34 mouse cellular contexts compared by ENCODE assay signal in the genomic region with DNA sequence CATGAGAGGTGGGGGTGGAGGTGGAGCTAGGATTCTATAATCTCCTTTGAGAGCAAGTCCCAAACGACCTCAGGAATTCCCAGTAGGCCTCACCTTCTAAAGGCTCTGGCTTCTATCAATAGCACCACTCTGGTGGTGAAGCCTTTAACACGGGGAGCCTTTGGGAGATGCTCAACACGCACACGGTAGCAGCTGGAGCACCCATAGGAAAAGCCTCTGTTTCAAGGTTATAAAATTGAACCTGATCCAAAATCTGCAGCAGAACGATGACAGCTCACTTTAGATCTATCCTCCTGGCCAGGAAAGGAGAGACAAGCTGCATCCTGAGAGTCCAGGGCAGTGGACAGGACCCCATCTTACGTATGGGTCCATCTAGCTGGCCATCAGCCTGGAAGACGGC. TPM values are rescaled to one million over a fixed set of nuclear protein-coding genes. Genes with fewer than 3 reads are reported as not detected.
A peak's percentile ranks its signal among the peaks of the same experiment; 100 is the strongest.
DNase-seq lines count a peak whose midpoint lies in the region; ATAC-seq and TF ChIP-seq lines count a peak whose summit lies in the region.
"Had no signal": no experiment of that assay in that cellular context is flagged by ENCODE, and none has a peak within 500 bp of the region (broad histone marks: within the 10 kb centered on the region; RNA-seq: fewer than 3 reads in every experiment).

No protein-coding gene starts in this region.

- no peaks in the 10 kb centered on the region for H3K79me2 ChIP-seq in heart, adult 2 months (replicated peaks; ENCODE audit: control insufficient read depth, insufficient read depth, low read length)

- H3K36me3 ChIP-seq in forebrain, embryonic 10.5 days (replicated peaks), result no peaks in the 10 kb centered on the region
- H3K36me3 ChIP-seq in forebrain, embryonic 16.5 days (ENCODE audit: control insufficient read depth, insufficient read depth), result no peaks in the 10 kb centered on the region
- H3K36me3 ChIP-seq in heart, embryonic 15.5 days, result no peaks in the 10 kb centered on the region
- no peaks in the 10 kb centered on the region for H3K36me3 ChIP-seq in heart, adult 2 months (ENCODE audit: control insufficient read depth, insufficient read depth, low read length)
- no peaks in the 10 kb centered on the region for H3K36me3 ChIP-seq in kidney, embryonic 15.5 days
- H3K36me3 ChIP-seq: embryonic facial prominence, embryonic 12.5 days; forebrain, embryonic 15.5 days; hindbrain, embryonic 12.5 days; limb, embryonic 12.5 days; liver, embryonic 15.5 days; midbrain, embryonic 13.5 days; neural tube, embryonic 13.5 days had no signal

- no peak overlapping the region for H3K4me3 ChIP-seq in forebrain, embryonic 10.5 days
- H3K4me3 ChIP-seq in forebrain, embryonic 16.5 days (replicated peaks; ENCODE audit: low read length), result no peak overlapping the region
- no peak overlapping the region for H3K4me3 ChIP-seq in heart, embryonic 15.5 days
- no peak overlapping the region for H3K4me3 ChIP-seq in heart, adult 2 months
- no peak overlapping the region for H3K4me3 ChIP-seq in kidney, embryonic 15.5 days (replicated peaks)
- H3K4me3 ChIP-seq: embryonic facial prominence, embryonic 12.5 days; forebrain, embryonic 15.5 days; gastrocnemius, adult 2 months; hindbrain, embryonic 12.5 days; layer of hippocampus, adult 2 months; left cerebral cortex, adult 2 months; limb, embryonic 12.5 days; liver, embryonic 15.5 days; midbrain, embryonic 13.5 days; neural tube, embryonic 13.5 days had no signal

- peaks cover 17% of the 10 kb centered on the region for H3K27me3 ChIP-seq in forebrain, embryonic 10.5 days (ENCODE audit: poor library complexity, severe bottlenecking)
- H3K27me3 ChIP-seq in forebrain, embryonic 16.5 days (replicated peaks; ENCODE audit: control insufficient read depth, insufficient read depth, low read length), result no peaks in the 10 kb centered on the region
- H3K27me3 ChIP-seq in heart, embryonic 15.5 days, result peaks cover 8% of the 10 kb centered on the region; the same call in 1 of the 2 replicates
- no peaks in the 10 kb centered on the region for H3K27me3 ChIP-seq in heart, adult 2 months (ENCODE audit: control insufficient read depth, insufficient read depth, low read length)
- H3K27me3 ChIP-seq in kidney, embryonic 15.5 days, result 0 out of 2 replicates have a peak, but pooled peaks cover 6% of the 10 kb centered on the region
- H3K27me3 ChIP-seq: embryonic facial prominence, embryonic 12.5 days; forebrain, embryonic 15.5 days; limb, embryonic 12.5 days; liver, embryonic 15.5 days; Patski had no signal

- no peak for ATAC-seq in forebrain, embryonic 16.5 days
- ATAC-seq in heart, embryonic 15.5 days (replicated peaks; ENCODE audit: insufficient number of reproducible peaks, insufficient read depth, low FRiP score, low read depth), result peak; percentile 82
- no peak for ATAC-seq in kidney, embryonic 15.5 days (replicated peaks; ENCODE audit: low FRiP score)
- ATAC-seq: forebrain, embryonic 15.5 days; intestine, postnatal 0 days; Patski had no signal

- no peak for TF ChIP-seq CTCF in heart, adult 2 months (IDR thresholded peaks at IDR 0.05)

- peaks cover 1% of the 10 kb centered on the region; the same call in 1 of the 2 replicates for H3K9me3 ChIP-seq in forebrain, embryonic 10.5 days
- no peaks in the 10 kb centered on the region for H3K9me3 ChIP-seq in forebrain, embryonic 16.5 days (ENCODE audit: control insufficient read depth, low read length)
- H3K9me3 ChIP-seq in heart, embryonic 15.5 days (replicated peaks), result no peaks in the 10 kb centered on the region
- H3K9me3 ChIP-seq in kidney, embryonic 15.5 days (replicated peaks), result no peaks in the 10 kb centered on the region
- H3K9me3 ChIP-seq: embryonic facial prominence, embryonic 12.5 days; forebrain, embryonic 15.5 days; hindbrain, embryonic 12.5 days; limb, embryonic 12.5 days; liver, embryonic 15.5 days; midbrain, embryonic 13.5 days; neural tube, embryonic 13.5 days had no signal

- WGBS in forebrain, embryonic 10.5 days, result 75% methylated on average over 7 of the region's 7 CpGs
- 67% methylated on average over 7 of the region's 7 CpGs for WGBS in forebrain, embryonic 16.5 days
- 26% methylated on average over 7 of the region's 7 CpGs for WGBS in heart, embryonic 15.5 days
- WGBS in heart, adult 2 months, result 26% methylated on average over 7 of the region's 7 CpGs
- 72% methylated on average over 7 of the region's 7 CpGs for WGBS in kidney, embryonic 15.5 days

- no peak for DNase-seq in forebrain, embryonic 10.5 days (ENCODE audit: extremely low spot score, low spot score)
- DNase-seq in heart, adult 2 months, result no peak
- DNase-seq in kidney, adult 11 months, result no peak
- peak; percentile 29 for DNase-seq in 416B (ENCODE audit: low read depth)
- DNase-seq: adrenal gland, postnatal 25 days; cerebellum, adult 11-12 months; cerebellum, adult 9-11 months; embryo, embryonic 11 days; gastrocnemius, adult 2 months; kidney, postnatal 36 days; right cerebral cortex, postnatal 4 days; thymus, adult 18-20 months; thymus, postnatal 25 days had no signal

- H3K27ac ChIP-seq in forebrain, embryonic 10.5 days, result 0 out of 2 replicates have a peak overlapping the region, but pooled peaks have one; percentile 41
- H3K27ac ChIP-seq in forebrain, embryonic 16.5 days (ENCODE audit: low read length), result no peak overlapping the region
- H3K27ac ChIP-seq in heart, embryonic 15.5 days, result no peak overlapping the region
- H3K27ac ChIP-seq in heart, adult 2 months, result no peak overlapping the region
- H3K27ac ChIP-seq in kidney, embryonic 15.5 days, result peak overlapping the region; percentile 27; the same call in 1 of the 2 replicates
- H3K27ac ChIP-seq: embryonic facial prominence, embryonic 12.5 days; forebrain, embryonic 15.5 days; gastrocnemius, adult 2 months; hindbrain, embryonic 12.5 days; left cerebral cortex, adult 2 months; limb, embryonic 12.5 days; liver, embryonic 15.5 days; macrophage; midbrain, embryonic 13.5 days; neural tube, embryonic 13.5 days; stomach, postnatal 0 days had no signal

- no peak for TF ChIP-seq EP300 in heart, adult 2 months (IDR thresholded peaks at IDR 0.05; ENCODE audit: insufficient read depth, low read depth, low read length)

- no peak for TF ChIP-seq POLR2A in heart, adult 2 months (IDR thresholded peaks at IDR 0.05; ENCODE audit: insufficient read depth, low read depth, low read length)

- no peak overlapping the region for H3K4me2 ChIP-seq in forebrain, embryonic 16.5 days (ENCODE audit: low read length)
- no peak overlapping the region for H3K4me2 ChIP-seq in heart, embryonic 15.5 days
- no peak overlapping the region for H3K4me2 ChIP-seq in kidney, embryonic 15.5 days
- H3K4me2 ChIP-seq: embryonic facial prominence, embryonic 12.5 days; forebrain, embryonic 15.5 days; hindbrain, embryonic 12.5 days; limb, embryonic 12.5 days; liver, embryonic 15.5 days; midbrain, embryonic 13.5 days; neural tube, embryonic 13.5 days had no signal

- intact Hi-C loops in heart, adult 2 months (cut with DNase I), result loop anchor here (5.0 kb wide), 2 partner anchors 42 to 67 kb away; no protein-coding TSS in a partner anchor

- H3K4me1 ChIP-seq in forebrain, embryonic 10.5 days, result peaks cover 31% of the 10 kb centered on the region
- peaks cover 5% of the 10 kb centered on the region; the same call in 1 of the 2 replicates for H3K4me1 ChIP-seq in forebrain, embryonic 16.5 days (replicated peaks; ENCODE audit: control insufficient read depth, insufficient read depth, low read length)
- peaks cover 3% of the 10 kb centered on the region; the same call in 1 of the 2 replicates for H3K4me1 ChIP-seq in heart, embryonic 15.5 days (replicated peaks)
- no peaks in the 10 kb centered on the region for H3K4me1 ChIP-seq in heart, adult 2 months (ENCODE audit: control insufficient read depth, insufficient read depth, low read length)
- H3K4me1 ChIP-seq in kidney, embryonic 15.5 days, result peaks cover 3% of the 10 kb centered on the region; the same call in 1 of the 2 replicates
- H3K4me1 ChIP-seq: embryonic facial prominence, embryonic 12.5 days; hindbrain, embryonic 12.5 days; liver, embryonic 15.5 days had no signal

- H3K9ac ChIP-seq in forebrain, embryonic 16.5 days (replicated peaks; ENCODE audit: low read depth, low read length), result no peak overlapping the region
- H3K9ac ChIP-seq in heart, embryonic 15.5 days, result no peak overlapping the region
- H3K9ac ChIP-seq in heart, adult 2 months (ENCODE audit: low read depth, low read length), result no peak overlapping the region
- no peak overlapping the region for H3K9ac ChIP-seq in kidney, embryonic 15.5 days
- H3K9ac ChIP-seq: embryonic facial prominence, embryonic 12.5 days; forebrain, embryonic 15.5 days; hindbrain, embryonic 12.5 days; limb, embryonic 12.5 days; liver, embryonic 15.5 days; midbrain, embryonic 13.5 days; neural tube, embryonic 13.5 days had no signal

RNA-seq across cellular contexts. Expression of a gene that starts 53.7 kb away (rescaled TPM):
- polyA plus RNA-seq in forebrain, embryonic 10.5 days (2016; fragmentation: Nextera tagmentation; extraction: Ambion mirVana), result 15.5 and 17.8 TPM in 2 replicates
- 45.2 and 49.8 TPM in 2 replicates for polyA plus RNA-seq in forebrain, embryonic 16.5 days (2015; fragmentation: Nextera tagmentation; extraction: Ambion mirVana)
- polyA plus RNA-seq in heart, embryonic 15.5 days (2015; fragmentation: Nextera tagmentation; extraction: Ambion mirVana), result 0.11 and 0.16 TPM in 2 replicates
- total RNA-seq in heart, adult 2 months (2021), result not detected
- polyA plus RNA-seq in heart, adult 2 months (2012; rRNA removed), result not detected in 2 replicates
- 0.16 and 0.17 TPM in 2 replicates for polyA plus RNA-seq in kidney, embryonic 15.5 days (2015; fragmentation: Nextera tagmentation; extraction: Ambion mirVana)
- total RNA-seq: gastrocnemius, adult 2 months; heart, postnatal 10 days; liver, adult 2 months; megakaryocyte-erythroid progenitor cell, adult 5-6 weeks; MEL had no signal
- polyA plus RNA-seq: liver, adult 2 months; macrophage; spleen, adult 2 months had no signal

Comparison
In these comparisons a context has a peak if more than half of its experiments do, and no peak if none do; other contexts are left out.
1. H3K27ac ChIP-seq: peak in forebrain, embryonic 10.5 days (single experiment) and kidney, embryonic 15.5 days (single experiment); none in forebrain, embryonic 16.5 days (single experiment), heart, embryonic 15.5 days (single experiment) and heart, adult 2 months (single experiment).
2. RNA of a gene that starts 53.7 kb away (polyA plus RNA-seq): 45.2 to 49.8 TPM in forebrain, embryonic 16.5 days and 15.5 to 17.8 TPM in forebrain, embryonic 10.5 days; 0.16 to 0.17 TPM in kidney, embryonic 15.5 days, 0.11 to 0.16 TPM in heart, embryonic 15.5 days and not detected in heart, adult 2 months; every median in the first group is over 10 times any median in the second.